Mouse (Mus musculus) thymus, postnatal 4 days (tissue): ENCODE data around the gene Antxrl.

Experiments
- DNase-seq: peaks from one replicate; pipeline ENCODE4 v3.0.0; 2021

The Antxrl gene

GRCm38 (mm10) chr14:34104892-34105291 is 52.4 kb downstream of the Antxrl start:
- peak; percentile 44 for DNase-seq

GRCm38 (mm10) chr14:34106389-34107062 is 54.0 kb downstream of the Antxrl start:
- DNase-seq = peak; percentile 73

- DNase-seq = no peak
Measured at GRCm38 (mm10) chr14:34107594-34107993, 55.1 kb downstream of the Antxrl start.

GRCm38 (mm10) chr14:34114311-34114710 is 61.8 kb downstream of the Antxrl start:
- DNase-seq = no peak

GRCm38 (mm10) chr14:34119046-34119723 is 66.7 kb downstream of the Antxrl start:
- DNase-seq = no peak

- DNase-seq = no peak
Measured at GRCm38 (mm10) chr14:34120016-34120910, 67.8 kb downstream of the Antxrl start.

- DNase-seq = no peak
Measured at GRCm38 (mm10) chr14:34120923-34121351, 68.4 kb downstream of the Antxrl start.

GRCm38 (mm10) chr14:34121691-34122090 is 69.2 kb downstream of the Antxrl start:
- no peak for DNase-seq
